In the genomic region with DNA sequence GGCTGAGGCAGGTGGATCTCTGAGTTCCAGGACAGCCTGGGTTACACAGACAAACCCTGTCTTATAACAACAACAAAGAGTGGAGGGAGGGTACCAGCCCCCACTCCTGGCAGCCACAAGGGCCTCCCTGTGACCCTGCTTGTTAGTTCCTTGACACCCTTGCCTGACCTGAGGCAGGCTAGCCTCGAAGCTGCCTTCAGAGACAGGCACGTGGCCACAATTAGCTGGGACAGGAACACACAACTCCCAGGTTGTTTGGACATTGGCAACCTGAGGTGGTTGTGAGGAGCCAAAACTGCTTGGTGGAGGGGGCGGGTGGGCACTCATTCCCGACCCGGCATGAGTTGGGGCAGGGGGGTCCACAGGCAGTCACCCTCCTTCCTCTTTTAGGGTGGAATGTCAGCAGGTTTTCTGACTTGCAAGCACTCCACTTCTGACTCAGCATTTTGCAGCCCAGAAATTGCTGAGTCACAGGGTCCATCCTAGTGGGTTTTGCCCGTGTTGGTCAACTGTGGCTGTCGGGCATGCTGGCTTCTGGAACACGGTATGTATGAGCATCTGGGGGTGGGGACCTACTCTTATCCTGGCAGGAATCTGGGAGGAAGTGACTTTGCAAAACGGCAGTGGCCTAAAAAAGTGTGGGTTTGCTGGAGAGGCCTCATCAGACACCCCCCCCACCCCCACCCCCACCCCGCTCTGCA, we compare ENCODE assay signal across 8 mouse cellular contexts. TPM values are rescaled to one million over a fixed set of nuclear protein-coding genes. Genes with fewer than 3 reads are reported as not detected.
DNase-seq lines count a peak whose midpoint lies in the region; ATAC-seq lines count a peak whose summit lies in the region.

No protein-coding gene starts in this region.

- 0 out of 4 replicates have a peak overlapping the region, but pooled peaks of 1 of the 2 experiments have one; percentile 6 for H3K27ac ChIP-seq in heart, embryonic 14.5 days (replicated peaks in 1 of 2; ENCODE audit: control insufficient read depth in 1 of 2, insufficient read depth in 1 of 2, low read depth in 2 of 2, low read length in 2 of 2)

- DNase-seq in cerebellum, adult 9-11 months = peak; percentile 53
- no peak for DNase-seq in cerebellum, adult 11 months
- peak; percentile 41 for DNase-seq in retina, postnatal 1 day
- no peak for DNase-seq in retina, embryonic 14.5 days (ENCODE audit: low spot score)
- DNase-seq in spleen, postnatal 36 days (ENCODE audit: low spot score in 2 of 2) = peak; percentile 37 to 61
- no peak for DNase-seq in ovary, postnatal 10 days (ENCODE audit: low spot score)
- DNase-seq in gastrocnemius, postnatal 4 days (ENCODE audit: low spot score in 2 of 2) = no peak

- 81% methylated on average over 10 of the region's 10 CpGs for WGBS in heart, embryonic 14.5 days

- no peak overlapping the region for H3K4me3 ChIP-seq in heart, embryonic 14.5 days (ENCODE audit: control insufficient read depth in 1 of 2, insufficient read depth in 1 of 2, low read depth in 1 of 2, low read length in 2 of 2)

- H3K27me3 ChIP-seq in heart, embryonic 14.5 days (ENCODE audit: control insufficient read depth, insufficient read depth, low read length) = no peaks in the 10 kb centered on the region

- H3K9ac ChIP-seq in heart, embryonic 14.5 days (ENCODE audit: low read length) = no peak overlapping the region

- H3K36me3 ChIP-seq in heart, embryonic 14.5 days (ENCODE audit: control insufficient read depth, insufficient read depth, low read length) = peaks cover 19% of the 10 kb centered on the region; the same call in 1 of the 2 replicates

- H3K4me1 ChIP-seq in heart, embryonic 14.5 days (ENCODE audit: control insufficient read depth in 2 of 2, insufficient read depth in 2 of 2, low read length in 2 of 2) = peaks cover 13 to 21% of the 10 kb centered on the region in 2 experiments

- no peaks in the 10 kb centered on the region for H3K9me3 ChIP-seq in heart, embryonic 14.5 days (ENCODE audit: control insufficient read depth, low read length)

- H3K4me2 ChIP-seq in heart, embryonic 14.5 days (ENCODE audit: low read length) = 0 out of 2 replicates have a peak overlapping the region, but pooled peaks have one; percentile 1

- no peak for ATAC-seq in heart, embryonic 14.5 days (ENCODE audit: insufficient number of reproducible peaks, insufficient read depth, low FRiP score, low read depth)

RNA-seq across cellular contexts. Expression of a gene that starts 8.2 kb away (rescaled TPM):
- 67.1 and 69.6 TPM in 2 replicates for polyA plus RNA-seq in heart, embryonic 14.5 days (2014; fragmentation: Nextera tagmentation; extraction: Ambion mirVana)
- total RNA-seq in gastrocnemius, postnatal 4 days (2021) = 10 to 100 TPM; 32.6 to 35.4 TPM

RNA-seq across cellular contexts. Expression of a gene that starts 18.8 kb away (rescaled TPM):
- polyA plus RNA-seq in heart, embryonic 14.5 days (2014; fragmentation: Nextera tagmentation; extraction: Ambion mirVana) = 15.9 and 19.2 TPM in 2 replicates
- total RNA-seq in gastrocnemius, postnatal 4 days (2021) = 10 to 100 TPM in 1 of 2 experiments, 1 to 10 TPM in 1; 9.4 to 11.0 TPM

RNA-seq across cellular contexts. Expression of a gene that starts 55.4 kb away (rescaled TPM):
- polyA plus RNA-seq in heart, embryonic 14.5 days (2014; fragmentation: Nextera tagmentation; extraction: Ambion mirVana) = 0.19 and 0.43 TPM in 2 replicates
- total RNA-seq in gastrocnemius, postnatal 4 days (2021) = under 1 TPM; 0.74 to 0.86 TPM

RNA-seq across cellular contexts. Expression of a gene that starts 57.7 kb away (rescaled TPM):
- 25.7 and 26.7 TPM in 2 replicates for polyA plus RNA-seq in heart, embryonic 14.5 days (2014; fragmentation: Nextera tagmentation; extraction: Ambion mirVana)
- total RNA-seq in gastrocnemius, postnatal 4 days (2021) = 10 to 100 TPM; 53.6 to 57.9 TPM

Comparison
In these comparisons a context has a peak if more than half of its experiments do, and no peak if none do; other contexts are left out.
1. DNase-seq: peak in cerebellum, adult 9-11 months (single experiment), retina, postnatal 1 day (single experiment) and spleen, postnatal 36 days (2 of 2); none in cerebellum, adult 11 months (single experiment), retina, embryonic 14.5 days (single experiment), ovary, postnatal 10 days (single experiment) and gastrocnemius, postnatal 4 days (0 of 2).